Mouse (Mus musculus) telencephalon, adult 2 months (tissue): ENCODE data around the gene Chaf1a.

Source experiments
- DNase-seq: peaks from one replicate; pipeline ENCODE4 v3.0.0-alpha.2; 2011; ENCODE audit warnings: low read depth, low spot score

The Chaf1a gene

GRCm38 (mm10) chr17:56020400-56021084 lies 19.7 kb upstream of the Chaf1a start:
- DNase-seq: no peak

GRCm38 (mm10) chr17:56021161-56021910 lies 18.9 kb upstream of the Chaf1a start:
- peak; percentile 76 for DNase-seq

DNA sequence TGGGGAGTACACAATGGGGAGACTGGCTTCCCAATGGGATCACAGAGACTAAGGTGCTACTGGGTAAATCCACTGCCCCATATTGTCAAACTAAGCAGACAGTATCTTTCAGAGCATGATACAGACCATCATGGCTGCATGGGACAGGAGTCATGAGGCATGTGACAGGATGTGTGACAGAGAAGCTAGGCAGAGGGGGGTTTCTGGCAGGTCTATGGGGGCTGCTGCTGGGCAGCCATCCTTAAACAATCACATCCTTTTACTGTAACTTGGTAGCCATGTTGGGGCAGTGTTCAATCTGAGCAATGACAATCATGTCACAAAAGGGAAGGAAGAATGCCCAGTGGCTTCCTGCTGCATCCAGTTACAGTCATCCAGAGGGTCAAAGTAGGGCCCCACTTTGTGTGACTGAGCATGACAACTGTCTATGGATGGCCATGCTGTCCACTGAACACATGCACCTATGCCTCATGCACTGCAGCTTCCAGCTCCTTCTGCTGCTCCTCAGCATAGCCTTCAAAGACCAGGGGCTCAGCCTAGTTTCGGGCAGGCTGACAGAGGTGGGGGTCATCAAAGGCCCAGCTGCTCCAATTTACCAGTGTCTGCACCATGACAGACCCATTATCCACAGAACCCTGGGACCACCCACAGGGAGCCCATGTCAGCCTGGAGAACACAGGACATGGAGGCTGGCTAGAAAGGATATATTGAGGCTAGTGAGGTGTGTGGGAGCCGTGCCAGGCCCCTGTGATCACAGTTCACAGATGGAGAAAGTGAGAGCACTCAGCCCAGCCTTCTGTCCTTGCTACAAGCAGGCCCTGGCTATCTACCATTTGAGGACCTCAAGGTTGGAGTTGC lies 17.9 kb upstream of the Chaf1a start:
- DNase-seq: no peak

- no peak for DNase-seq
These were observed 17.3 kb upstream of the Chaf1a start for GRCm38 (mm10) chr17:56022989-56023290.

DNA sequence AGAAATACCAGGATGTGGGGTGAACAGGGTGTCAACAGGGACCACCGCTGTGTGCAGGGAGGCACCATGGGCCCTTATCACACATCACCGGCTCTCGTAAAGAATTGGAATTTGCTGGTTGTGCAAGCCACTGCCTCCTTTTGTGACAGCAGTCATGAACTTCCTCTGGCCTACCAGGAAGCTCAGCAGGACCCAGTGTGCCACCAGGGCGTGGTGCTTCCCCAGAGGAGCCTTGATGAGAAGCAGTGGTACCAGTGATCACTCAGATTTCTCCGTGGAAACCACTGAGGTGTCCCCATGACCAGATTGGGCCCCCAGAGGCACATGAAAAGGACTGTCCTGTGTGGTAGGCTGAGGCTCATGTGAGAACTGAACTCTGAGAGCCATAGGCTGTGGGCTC lies 16.9 kb upstream of the Chaf1a start:
- DNase-seq: no peak

- no peak for DNase-seq
These were observed 15.8 kb upstream of the Chaf1a start for GRCm38 (mm10) chr17:56024476-56024875.

GRCm38 (mm10) chr17:56024931-56025330 lies 15.3 kb upstream of the Chaf1a start:
- DNase-seq: no peak

- no peak for DNase-seq
These were observed 13.9 kb upstream of the Chaf1a start for GRCm38 (mm10) chr17:56026303-56026702.

- DNase-seq: no peak
These were observed 13.4 kb upstream of the Chaf1a start for GRCm38 (mm10) chr17:56026881-56027280.

GRCm38 (mm10) chr17:56027801-56028441 lies 12.3 kb upstream of the Chaf1a start:
- DNase-seq: no peak

- DNase-seq: no peak
These were observed 9.9 kb upstream of the Chaf1a start for GRCm38 (mm10) chr17:56030238-56030870.

DNA sequence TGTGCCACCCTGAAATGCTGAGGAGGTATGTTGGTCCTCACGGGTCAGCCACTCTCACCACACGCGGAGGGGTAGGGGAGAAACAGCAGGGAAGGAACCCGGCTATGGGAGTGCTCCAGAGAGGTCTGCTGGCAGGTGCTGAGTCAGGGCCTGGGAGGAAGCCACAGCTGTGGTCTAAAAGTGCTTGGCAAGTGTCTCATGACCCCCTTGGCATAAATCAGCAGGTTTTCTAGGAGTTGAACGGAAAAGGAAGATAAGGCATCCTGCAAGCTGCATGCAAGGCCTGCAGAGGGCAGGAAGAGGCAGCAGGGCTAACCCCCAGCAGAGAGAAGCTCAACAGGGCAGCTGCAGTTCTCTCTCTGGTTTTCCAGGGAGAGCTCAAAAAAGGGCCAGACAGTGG lies 9.3 kb upstream of the Chaf1a start:
- DNase-seq: no peak

GRCm38 (mm10) chr17:56031431-56031830 lies 8.8 kb upstream of the Chaf1a start:
- DNase-seq: no peak

- DNase-seq: no peak
These were observed 8.0 kb upstream of the Chaf1a start for GRCm38 (mm10) chr17:56032127-56032733.

- DNase-seq: no peak
These were observed 7.4 kb upstream of the Chaf1a start for GRCm38 (mm10) chr17:56032831-56033230.

DNA sequence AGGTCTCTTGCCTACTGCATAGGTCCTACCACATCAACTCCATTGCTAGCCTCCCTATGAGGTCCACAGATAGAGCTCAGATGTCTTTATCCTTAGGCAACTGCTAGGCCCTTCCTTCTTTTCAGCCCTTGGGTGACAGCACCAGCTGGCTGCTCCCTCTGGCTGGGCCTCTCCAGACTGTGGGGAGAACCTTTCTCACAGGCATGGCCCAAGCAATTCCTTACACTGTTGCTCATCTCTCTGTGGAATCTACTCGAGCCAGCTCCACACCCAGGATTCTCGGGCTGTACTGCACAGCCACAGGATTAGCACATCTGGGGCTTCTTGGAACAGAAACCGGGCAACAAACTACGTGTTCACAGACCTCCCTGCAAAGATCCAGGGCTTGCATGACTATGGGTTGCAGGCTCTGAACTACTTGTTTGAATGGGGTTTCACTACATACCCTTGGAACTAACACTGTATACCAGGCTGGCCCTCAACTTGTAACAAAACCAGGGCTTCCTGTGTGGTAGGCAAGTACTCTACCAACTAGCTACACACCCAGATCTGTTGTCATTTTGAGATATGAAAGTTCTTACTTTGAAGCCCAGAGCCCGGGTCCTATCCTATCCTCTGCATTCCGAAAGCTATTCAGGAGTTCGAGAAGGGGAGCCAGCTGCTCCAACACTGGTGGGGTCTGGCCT lies 6.1 kb upstream of the Chaf1a start:
- DNase-seq: no peak

GRCm38 (mm10) chr17:56034726-56035100 lies 5.5 kb upstream of the Chaf1a start:
- DNase-seq: no peak

GRCm38 (mm10) chr17:56035216-56035615 lies 5.0 kb upstream of the Chaf1a start:
- no peak for DNase-seq

DNA sequence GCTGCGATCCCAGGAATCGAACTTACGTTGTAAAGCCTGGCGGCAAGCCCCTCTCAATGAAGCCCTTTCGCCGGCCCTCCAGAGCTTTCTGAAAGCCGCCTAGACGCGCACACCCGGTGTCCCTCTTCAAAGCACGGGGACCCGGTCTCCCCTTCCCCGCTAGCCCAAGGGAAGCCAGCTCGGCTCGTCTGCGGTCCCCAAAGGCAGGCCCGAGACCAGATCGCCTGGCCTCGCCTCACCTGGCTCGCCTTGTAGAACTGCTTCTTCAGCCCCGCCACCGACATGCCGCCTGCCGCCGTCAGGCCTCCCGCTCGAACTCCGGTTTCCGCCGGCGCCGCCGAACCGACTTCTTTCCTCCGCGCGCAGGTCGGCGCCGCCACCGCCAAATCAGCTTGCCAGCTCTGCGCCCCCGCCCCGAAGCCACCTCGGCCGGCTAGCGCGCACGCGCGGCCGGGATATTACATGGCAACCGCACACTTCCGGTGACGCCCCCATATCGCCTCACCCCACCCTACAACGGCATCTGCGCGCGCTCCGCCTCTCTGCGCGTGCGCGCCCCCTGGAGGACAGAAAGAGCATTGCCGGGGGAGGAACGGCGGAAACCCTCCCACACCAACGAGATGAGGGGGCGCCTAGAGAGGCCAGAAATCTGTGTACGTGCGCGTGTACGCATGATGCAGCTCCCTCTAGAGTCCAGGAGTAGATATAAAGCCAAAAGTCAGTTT lies 3.9 kb upstream of the Chaf1a start, which contains the start of gene Sh3gl1:
TSS of gene Sh3gl1 (minus strand) at position 460 of the 725 bp plus-strand sequence.
- peak; percentile 96 for DNase-seq

DNA sequence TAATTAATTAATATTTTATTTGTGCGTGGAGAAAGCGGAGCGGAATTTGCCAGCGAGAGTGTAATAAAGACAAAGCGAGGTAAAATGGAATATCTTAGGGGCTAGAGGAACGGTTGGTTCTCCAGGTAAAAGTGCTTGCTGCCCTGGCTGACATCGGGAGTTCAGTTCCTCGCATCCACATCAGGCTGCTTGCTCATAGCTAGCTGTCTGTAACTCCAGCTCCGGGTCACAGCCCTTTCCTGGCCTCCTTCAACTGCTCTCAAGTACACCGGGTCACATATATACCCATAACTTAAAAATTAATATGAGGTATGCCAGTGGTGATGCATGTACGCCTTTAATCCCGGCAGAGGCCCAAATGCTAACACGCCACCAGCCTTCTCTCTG lies 3.3 kb upstream of the Chaf1a start:
- no peak for DNase-seq
